Mouse (Mus musculus) hindlimb bud, embryonic 11.5 days (tissue): Measurements from ENCODE around the gene Myl12a.
A peak's percentile ranks its signal among the peaks of the same experiment; 100 is the strongest.
"Not testable (repeated sequence)": the region's sequence is repeated elsewhere in the genome, so short reads cannot be mapped to it uniquely, and the experiment has no call there.

ENCODE experiments used
- DNase-seq: peaks from one replicate; pipeline ENCODE4 v3.0.0-alpha.2; 2012; ENCODE audit warnings: low read depth, low spot score; ENCODE audit errors: extremely low spot score

Gene Myl12a

GRCm38 (mm10) chr17:70990403-70991303 lies 12.0 kb downstream of the Myl12a start:
- DNase-seq, result no peak

GRCm38 (mm10) chr17:70989991-70990390 lies 12.7 kb downstream of the Myl12a start:
- DNase-seq, result no peak

- no peak for DNase-seq
These were observed 13.2 kb downstream of the Myl12a start for GRCm38 (mm10) chr17:70989430-70989829.

GRCm38 (mm10) chr17:70988337-70988767 lies 14.3 kb downstream of the Myl12a start:
- no peak for DNase-seq

- DNase-seq, result no peak
These were observed 15.6 kb downstream of the Myl12a start for GRCm38 (mm10) chr17:70986831-70987660.

GRCm38 (mm10) chr17:70986355-70986740 lies 16.3 kb downstream of the Myl12a start:
- DNase-seq, result no peak

GRCm38 (mm10) chr17:70985501-70986354 lies 16.9 kb downstream of the Myl12a start:
- no peak for DNase-seq

GRCm38 (mm10) chr17:70979345-70980223 lies 23.1 kb downstream of the Myl12a start:
- DNase-seq, result no peak

- DNase-seq, result no peak
These were observed 24.9 kb downstream of the Myl12a start for GRCm38 (mm10) chr17:70977799-70978198.

- DNase-seq, result not testable (repeated sequence)
These were observed 28.6 kb downstream of the Myl12a start for GRCm38 (mm10) chr17:70974065-70974464.

GRCm38 (mm10) chr17:70973398-70973797 lies 29.3 kb downstream of the Myl12a start:
- no peak for DNase-seq

GRCm38 (mm10) chr17:70971206-70971605 lies 31.5 kb downstream of the Myl12a start:
- no peak for DNase-seq

- DNase-seq, result peak; percentile 37
These were observed 34.0 kb downstream of the Myl12a start for GRCm38 (mm10) chr17:70968606-70969191.

- DNase-seq, result no peak
These were observed 35.0 kb downstream of the Myl12a start for GRCm38 (mm10) chr17:70967646-70968045.

GRCm38 (mm10) chr17:70967191-70967590 lies 35.5 kb downstream of the Myl12a start:
- DNase-seq, result no peak

- no peak for DNase-seq
These were observed 36.6 kb downstream of the Myl12a start for GRCm38 (mm10) chr17:70966126-70966525.

- DNase-seq, result no peak
These were observed 37.4 kb downstream of the Myl12a start for GRCm38 (mm10) chr17:70965281-70965680.

- DNase-seq, result peak; percentile 62
These were observed 39.1 kb downstream of the Myl12a start for GRCm38 (mm10) chr17:70963546-70963945.

- DNase-seq, result no peak
These were observed 51.4 kb downstream of the Myl12a start for GRCm38 (mm10) chr17:70951266-70951665.
